Comparison of ENCODE assay signal across 8 mouse cellular contexts in the genomic region with DNA sequence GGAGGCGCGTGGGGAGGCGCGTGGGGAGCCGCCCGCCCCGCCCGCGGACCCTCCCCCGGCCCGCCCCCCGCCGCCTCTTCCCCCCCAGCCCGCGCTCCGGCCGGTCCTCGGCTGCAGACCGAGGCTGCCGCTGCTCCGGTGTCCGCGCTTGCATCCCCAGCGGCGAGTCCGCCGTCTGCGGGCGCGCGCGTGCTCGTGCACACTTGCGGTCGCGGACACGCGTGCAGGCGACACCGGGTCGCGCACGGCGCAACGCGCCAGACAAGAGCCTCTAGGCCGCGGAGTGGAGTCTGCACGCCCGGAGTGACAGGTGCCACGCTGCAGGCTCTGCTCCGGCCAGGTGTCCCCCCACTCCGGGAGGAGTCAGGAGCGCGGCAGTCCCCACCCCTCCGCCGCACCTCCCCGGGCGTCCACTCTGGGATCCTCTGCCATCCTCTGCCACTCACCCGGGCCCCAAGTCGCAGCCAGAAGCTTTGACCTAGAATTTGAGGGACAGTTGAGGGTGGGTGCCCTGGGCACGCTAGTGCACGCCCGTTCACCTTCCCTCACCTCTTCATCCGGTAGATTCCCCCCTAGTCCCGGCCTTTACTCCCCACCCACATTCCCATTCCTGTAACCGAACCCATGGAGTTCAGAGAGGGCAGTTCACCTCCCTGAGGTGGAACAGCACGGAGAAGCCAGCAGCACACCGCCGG. TPM values are rescaled to one million over a fixed set of nuclear protein-coding genes. Genes with fewer than 3 reads are reported as not detected.
DNase-seq lines count a peak whose midpoint lies in the region; ATAC-seq and TF ChIP-seq lines count a peak whose summit lies in the region.

No protein-coding gene starts in this region.

- DNase-seq in spleen, adult 18-20 months = peak; percentile 54 to 65
- DNase-seq in spleen, adult 12 weeks (ENCODE audit: low spot score) = no peak
- peak; percentile 90 to 91 for DNase-seq in cerebellum, postnatal 14 days
- DNase-seq in heart, adult 9 months (ENCODE audit: low spot score in 2 of 2) = peak; percentile 65 to 69
- no peak for DNase-seq in liver, embryonic 14.5 days (ENCODE audit: low read depth in 3 of 3, low spot score in 3 of 3)
- peak; percentile 65 for DNase-seq in ovary, postnatal 36 days (ENCODE audit: low spot score)
- peak; percentile 61 for DNase-seq in urinary bladder, postnatal 4 days (ENCODE audit: low spot score in 2 of 2)

- peaks cover 17% of the 10 kb centered on the region; the same call in 1 of the 2 replicates for H3K4me1 ChIP-seq in kidney, embryonic 14.5 days (ENCODE audit: control insufficient read depth, insufficient read depth, low read length)
- H3K4me1 ChIP-seq in liver, embryonic 14.5 days (replicated peaks; ENCODE audit: control insufficient read depth in 2 of 2, insufficient read depth in 2 of 2, low read length in 1 of 2) = peaks cover 4 to 8% of the 10 kb centered on the region in 2 experiments

- H3K4me3 ChIP-seq in kidney, embryonic 14.5 days (ENCODE audit: low read length) = peak overlapping the region; percentile 82
- H3K4me3 ChIP-seq in liver, embryonic 14.5 days (ENCODE audit: insufficient read depth in 1 of 2, low read depth in 2 of 2, low read length in 2 of 2) = peak overlapping the region; percentile 61 to 67

- H3K9ac ChIP-seq in kidney, embryonic 14.5 days (ENCODE audit: low read depth, low read length) = peak overlapping the region; percentile 86
- H3K9ac ChIP-seq in liver, embryonic 14.5 days (replicated peaks) = no peak overlapping the region

- peak overlapping the region; percentile 93 for H3K27ac ChIP-seq in kidney, embryonic 14.5 days (ENCODE audit: low read depth, low read length)
- H3K27ac ChIP-seq in liver, embryonic 14.5 days = no peak overlapping the region

- no peak for TF ChIP-seq CTCF in liver, embryonic 14.5 days (IDR thresholded peaks at IDR 0.05; ENCODE audit: low read depth)

- 1% methylated on average over 46 of the region's 70 CpGs for WGBS in kidney, embryonic 14.5 days
- WGBS in liver, embryonic 14.5 days (ENCODE audit: insufficient replicate concordance) = 3% methylated on average over 57 of the region's 70 CpGs

- no peak for TF ChIP-seq EP300 in liver, embryonic 14.5 days (IDR thresholded peaks at IDR 0.05; ENCODE audit: low read depth)

- H3K4me2 ChIP-seq in kidney, embryonic 14.5 days (replicated peaks; ENCODE audit: low read depth, low read length) = peak overlapping the region; percentile 81
- H3K4me2 ChIP-seq in liver, embryonic 14.5 days (ENCODE audit: low read depth) = peak overlapping the region; percentile 94

- H3K27me3 ChIP-seq in kidney, embryonic 14.5 days (ENCODE audit: control insufficient read depth, insufficient read depth, low read length) = no peaks in the 10 kb centered on the region
- peaks cover 40% of the 10 kb centered on the region for H3K27me3 ChIP-seq in liver, embryonic 14.5 days (ENCODE audit: control insufficient read depth, insufficient read depth, low read length)

- H3K36me3 ChIP-seq in kidney, embryonic 14.5 days (ENCODE audit: control insufficient read depth, insufficient read depth, low read length) = no peaks in the 10 kb centered on the region
- no peaks in the 10 kb centered on the region for H3K36me3 ChIP-seq in liver, embryonic 14.5 days (replicated peaks; ENCODE audit: control insufficient read depth, insufficient read depth, low read depth)

- no peaks in the 10 kb centered on the region for H3K9me3 ChIP-seq in kidney, embryonic 14.5 days (ENCODE audit: control insufficient read depth, low read length)
- no peaks in the 10 kb centered on the region for H3K9me3 ChIP-seq in liver, embryonic 14.5 days (ENCODE audit: control insufficient read depth, low read length)

- 0 out of 2 replicates have a peak, but pooled peaks have one; percentile 1 for ATAC-seq in kidney, embryonic 14.5 days (ENCODE audit: low FRiP score, low TSS enrichment)
- no peak; the same call in 1 of the 2 replicates for ATAC-seq in liver, embryonic 14.5 days (ENCODE audit: insufficient read depth)

RNA-seq across cellular contexts. Expression of a gene that starts 24.5 kb away (rescaled TPM):
- polyA plus RNA-seq in kidney, embryonic 14.5 days (2014; fragmentation: Nextera tagmentation; extraction: Ambion mirVana) = 47.3 and 59.0 TPM in 2 replicates
- 1.2 and 1.3 TPM in 2 replicates for polyA plus RNA-seq in liver, embryonic 14.5 days (2012; rRNA removed)
- 4.6 and 7.3 TPM in 2 replicates for polyA plus RNA-seq in liver, embryonic 14.5 days (2014; fragmentation: Nextera tagmentation; extraction: Ambion mirVana)

RNA-seq across cellular contexts. Expression of a gene that starts 38.1 kb away (rescaled TPM):
- polyA plus RNA-seq in kidney, embryonic 14.5 days (2014; fragmentation: Nextera tagmentation; extraction: Ambion mirVana) = 14.9 and 16.4 TPM in 2 replicates
- polyA plus RNA-seq in liver, embryonic 14.5 days (2012; rRNA removed) = 1.6 and 1.9 TPM in 2 replicates
- polyA plus RNA-seq in liver, embryonic 14.5 days (2014; fragmentation: Nextera tagmentation; extraction: Ambion mirVana) = 1.7 and 1.8 TPM in 2 replicates

RNA-seq across cellular contexts. Expression of a gene that starts 42.2 kb away (rescaled TPM):
- 0.61 and 1.5 TPM in 2 replicates for polyA plus RNA-seq in kidney, embryonic 14.5 days (2014; fragmentation: Nextera tagmentation; extraction: Ambion mirVana)
- 0.78 and 0.90 TPM in 2 replicates for polyA plus RNA-seq in liver, embryonic 14.5 days (2012; rRNA removed)
- 0.21 and 0.36 TPM in 2 replicates for polyA plus RNA-seq in liver, embryonic 14.5 days (2014; fragmentation: Nextera tagmentation; extraction: Ambion mirVana)

RNA-seq across cellular contexts. Expression of a gene that starts 46.7 kb away (rescaled TPM):
- 3.5 and 3.8 TPM in 2 replicates for polyA plus RNA-seq in kidney, embryonic 14.5 days (2014; fragmentation: Nextera tagmentation; extraction: Ambion mirVana)
- 1.0 and 1.7 TPM in 2 replicates for polyA plus RNA-seq in liver, embryonic 14.5 days (2012; rRNA removed)
- polyA plus RNA-seq in liver, embryonic 14.5 days (2014; fragmentation: Nextera tagmentation; extraction: Ambion mirVana) = 0.37 and 0.47 TPM in 2 replicates

RNA-seq across cellular contexts. Expression of a gene that starts 46.8 kb away (rescaled TPM):
- 59.2 and 73.9 TPM in 2 replicates for polyA plus RNA-seq in kidney, embryonic 14.5 days (2014; fragmentation: Nextera tagmentation; extraction: Ambion mirVana)
- polyA plus RNA-seq in liver, embryonic 14.5 days (2012; rRNA removed) = 29.8 and 32.2 TPM in 2 replicates
- 35.0 and 39.7 TPM in 2 replicates for polyA plus RNA-seq in liver, embryonic 14.5 days (2014; fragmentation: Nextera tagmentation; extraction: Ambion mirVana)

Comparison
In these comparisons a context has a peak if more than half of its experiments do, and no peak if none do; other contexts are left out.
1. DNase-seq: peak in spleen, adult 18-20 months (2 of 2), cerebellum, postnatal 14 days (2 of 2), heart, adult 9 months (2 of 2), ovary, postnatal 36 days (single experiment) and urinary bladder, postnatal 4 days (2 of 2); none in spleen, adult 12 weeks (single experiment) and liver, embryonic 14.5 days (0 of 3).